Mouse (Mus musculus) naive thymus-derived CD4-positive, alpha-beta T cell, adult 2 months (primary cell): ENCODE measurements at regions not wholly inside any gene's neighbourhood (a gene's known extent, or its start where the extent isn't known, plus 50 kb on each side); places are given as distances from the start of the nearest gene placed in this dataset.
"Not testable (repeated sequence)": the region's sequence is repeated elsewhere in the genome, so short reads cannot be mapped to it uniquely, and the experiment has no call there.

Source experiments
- DNase-seq: peaks from one replicate; pipeline ENCODE4 v3.0.0-alpha.2; 2011; ENCODE audit warnings: low read depth

GRCm38 (mm10) chr14:9492228-9492627, 826.2 kb upstream of the 4930452B06Rik start:
- no peak for DNase-seq

GRCm38 (mm10) chr14:9488585-9488984, 822.5 kb upstream of the 4930452B06Rik start:
- DNase-seq, result no peak

DNA sequence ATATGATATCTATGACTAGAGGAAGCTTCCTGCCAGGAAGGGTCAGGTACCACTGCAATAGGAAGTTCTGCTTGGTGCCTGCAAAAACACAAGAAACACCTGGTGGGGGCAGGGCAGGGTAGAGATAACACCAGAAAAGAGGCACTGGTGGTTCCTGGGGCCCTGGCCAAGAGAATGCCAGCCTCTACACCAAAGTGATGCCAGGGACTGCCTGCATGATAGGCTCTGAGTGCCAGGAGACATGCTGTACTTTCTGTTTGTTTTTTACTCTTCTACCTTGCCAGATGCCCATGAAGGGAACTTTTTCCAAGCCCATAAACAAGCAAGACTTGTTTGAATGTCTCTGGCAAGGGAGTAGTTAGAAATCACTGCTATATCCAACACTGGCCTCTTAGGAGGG, 812.9 kb upstream of the 4930452B06Rik start:
- no peak for DNase-seq

GRCm38 (mm10) chr14:9475169-9475568, 809.1 kb upstream of the 4930452B06Rik start:
- DNase-seq, result no peak

DNA sequence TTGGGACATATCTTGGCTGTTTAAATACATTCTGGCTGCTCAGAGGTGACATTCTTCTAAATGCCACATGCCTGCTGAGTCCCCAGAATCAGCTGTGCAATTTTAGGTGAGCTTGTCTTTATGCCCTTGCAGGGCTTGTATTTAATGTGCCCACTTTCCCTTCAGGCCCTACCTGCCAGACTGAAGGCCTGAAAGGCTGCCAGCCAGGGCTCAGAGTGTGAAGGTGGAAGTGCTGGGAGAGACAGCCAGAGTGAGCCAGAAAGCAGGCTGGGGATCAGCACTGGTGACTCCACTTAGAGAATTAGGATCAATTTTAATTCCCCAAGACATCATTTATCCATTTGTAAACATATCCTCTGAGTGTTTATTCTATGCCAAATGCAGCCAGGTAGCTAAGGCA, 803.6 kb upstream of the 4930452B06Rik start:
- no peak for DNase-seq

DNA sequence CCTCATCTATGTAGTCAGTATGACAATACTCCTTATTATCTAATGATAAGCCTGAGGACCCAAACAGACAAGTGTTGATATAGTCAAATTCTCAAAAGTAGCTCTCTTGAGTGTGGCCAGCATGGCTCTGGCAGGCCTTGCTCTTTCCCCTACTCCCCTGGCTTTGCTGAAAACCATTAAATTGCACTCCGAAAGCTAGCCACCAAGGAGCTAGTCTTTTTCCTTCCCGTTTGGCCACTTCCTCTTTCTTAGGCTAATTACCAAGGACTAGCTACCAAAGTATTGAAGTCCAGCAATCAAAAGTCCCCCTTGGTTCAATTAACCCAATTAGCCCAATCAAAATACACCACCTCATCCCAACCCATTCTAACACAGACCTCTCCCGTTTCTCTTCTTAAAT, 802.6 kb upstream of the 4930452B06Rik start:
- no peak for DNase-seq

GRCm38 (mm10) chr14:9467690-9468458, 801.8 kb upstream of the 4930452B06Rik start:
- DNase-seq, result no peak

- DNase-seq, result no peak
Measured at GRCm38 (mm10) chr14:9460006-9460405, 794.0 kb upstream of the 4930452B06Rik start.

GRCm38 (mm10) chr14:9458856-9459255, 792.8 kb upstream of the 4930452B06Rik start:
- no peak for DNase-seq

DNA sequence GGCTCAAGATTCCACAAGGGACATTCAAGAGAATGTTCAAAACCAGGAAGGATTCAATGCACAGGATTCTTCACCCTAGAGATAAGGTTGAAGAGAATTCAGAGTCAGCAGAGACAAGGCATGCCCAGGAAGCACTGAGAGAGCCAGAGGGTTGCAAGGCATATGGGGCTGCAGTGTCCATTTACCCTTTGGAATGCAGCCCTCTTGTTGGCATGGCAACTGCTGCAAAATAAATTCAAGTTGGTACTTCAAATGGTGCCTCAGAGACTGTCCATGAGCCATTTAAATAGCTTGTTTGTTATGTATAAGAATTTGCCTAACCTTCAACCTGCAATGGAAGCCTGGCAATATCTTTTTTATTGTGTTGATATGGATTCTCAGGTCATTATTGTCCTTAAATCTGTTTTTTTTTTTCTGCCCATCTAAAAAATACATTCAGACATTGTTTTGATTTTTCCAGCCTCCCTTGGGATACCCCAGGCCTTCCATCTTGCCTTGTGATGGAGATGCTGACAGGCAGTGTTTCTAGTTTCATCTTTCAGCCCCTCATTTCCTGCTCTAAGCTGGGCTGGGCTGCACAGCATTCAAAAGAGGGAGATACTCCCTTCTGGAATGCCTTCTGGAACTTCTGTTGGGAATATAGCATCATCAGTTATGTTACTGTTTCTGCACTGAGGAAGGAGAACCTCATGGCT, 791.9 kb upstream of the 4930452B06Rik start:
- no peak for DNase-seq

- no peak for DNase-seq
Measured at GRCm38 (mm10) chr14:9455986-9456385, 789.9 kb upstream of the 4930452B06Rik start.

GRCm38 (mm10) chr14:9449942-9450341, 783.9 kb upstream of the 4930452B06Rik start:
- DNase-seq, result no peak

DNA sequence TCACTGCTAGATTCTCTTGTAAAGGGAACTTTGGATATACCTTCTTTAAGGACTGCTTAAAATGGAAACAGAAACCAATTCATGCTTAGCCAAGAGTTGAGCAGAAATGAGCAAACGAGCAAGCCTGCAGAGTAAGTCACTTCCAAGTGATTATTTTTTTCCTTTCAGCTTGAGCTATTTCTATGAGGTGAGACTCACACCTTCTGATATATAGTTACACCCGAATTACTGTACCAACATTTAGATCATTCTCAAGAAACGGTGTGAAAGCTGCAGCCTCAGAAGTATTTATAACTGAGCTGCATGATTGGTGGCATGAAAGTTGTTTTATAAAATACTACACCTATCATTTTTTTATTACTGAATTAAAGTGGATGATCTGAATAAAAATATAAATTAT, 771.9 kb upstream of the 4930452B06Rik start:
- no peak for DNase-seq

DNA sequence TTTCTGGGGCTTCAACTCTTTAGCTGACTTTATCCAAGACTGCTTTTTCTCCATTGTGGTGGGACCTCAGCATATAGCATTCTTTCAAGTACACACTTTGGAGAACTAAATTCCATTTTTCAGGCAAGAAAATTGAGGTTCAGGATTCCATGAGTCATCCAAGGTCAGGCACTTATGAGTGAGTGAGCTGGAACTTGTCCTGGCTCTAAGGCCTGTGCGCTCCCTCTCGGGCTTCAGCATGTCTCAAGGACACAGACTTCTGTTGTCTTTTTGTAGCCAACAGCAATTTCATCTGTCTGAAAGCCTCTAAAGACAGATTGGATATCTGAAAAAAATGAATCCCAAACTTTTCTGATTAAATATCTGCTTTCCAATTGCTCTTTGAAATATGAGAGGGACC, 769.1 kb upstream of the 4930452B06Rik start:
- no peak for DNase-seq

GRCm38 (mm10) chr14:9433081-9433590, 767.1 kb upstream of the 4930452B06Rik start:
- no peak for DNase-seq

DNA sequence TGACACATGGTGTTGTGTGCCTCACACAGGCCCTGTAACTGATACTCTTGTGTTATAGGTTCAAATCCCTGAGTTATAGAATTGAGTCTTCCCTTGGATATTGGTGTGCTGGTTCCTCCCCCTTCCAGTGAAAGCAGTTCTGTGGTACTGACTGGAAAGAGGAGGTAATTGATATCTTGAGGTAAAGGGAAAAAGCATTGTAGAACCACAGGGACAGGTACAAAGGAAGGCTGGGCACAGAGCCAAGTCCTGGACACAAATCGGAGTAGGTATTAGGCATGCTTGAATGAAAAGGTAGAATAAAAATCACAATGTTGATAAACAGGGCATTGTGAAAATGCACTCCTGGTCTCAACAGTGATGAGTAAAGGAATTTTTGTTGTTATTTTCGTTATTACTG, 765.8 kb upstream of the 4930452B06Rik start:
- no peak for DNase-seq

DNA sequence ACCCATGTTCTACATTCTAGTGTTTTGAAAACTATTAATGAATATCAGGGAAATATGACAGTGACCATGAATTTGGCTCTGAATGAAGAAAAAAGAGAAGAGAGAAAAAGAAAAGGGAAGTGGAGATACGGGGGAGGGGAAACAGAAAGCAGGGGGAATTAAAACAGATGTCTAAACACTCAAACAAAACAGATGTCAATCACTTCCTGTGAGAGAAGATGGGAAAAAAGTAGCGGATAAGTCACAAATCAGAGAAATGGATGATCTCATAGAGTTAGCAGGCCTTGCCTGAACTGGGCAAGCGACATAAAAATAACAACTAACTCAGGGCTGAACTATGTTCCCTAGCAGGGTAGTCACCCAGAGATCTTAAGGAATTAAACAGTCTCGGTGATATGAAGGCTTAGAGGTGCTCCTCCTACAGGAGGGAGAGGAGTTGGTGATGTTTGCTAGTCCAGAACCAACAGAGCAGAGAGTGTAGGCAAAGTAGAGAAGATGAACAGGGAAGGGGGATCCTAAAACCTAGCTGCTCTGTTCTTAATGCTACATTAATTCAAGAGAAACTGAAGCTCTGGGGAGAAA, 745.9 kb upstream of the 4930452B06Rik start:
- DNase-seq, result no peak

- no peak for DNase-seq
Measured at GRCm38 (mm10) chr14:9403688-9404087, 737.6 kb upstream of the 4930452B06Rik start.

DNA sequence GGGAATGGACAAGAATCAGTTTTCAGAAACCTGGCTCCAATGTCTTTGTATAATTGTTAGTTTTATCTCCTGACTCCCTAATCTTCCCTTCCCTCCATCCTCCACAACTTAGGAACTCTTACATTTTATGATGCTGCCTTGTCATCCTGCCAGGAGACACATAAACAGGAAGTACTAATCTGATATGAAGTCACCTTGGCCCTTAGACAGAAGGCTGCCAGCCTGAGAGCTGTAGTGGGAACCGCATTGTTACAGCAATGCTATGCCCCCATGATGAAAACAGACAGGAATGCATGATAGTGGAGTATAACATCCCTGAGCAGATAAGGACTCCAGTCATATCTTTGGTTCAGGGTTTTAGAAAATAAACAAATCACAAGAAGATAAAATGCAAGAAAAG, 734.8 kb upstream of the 4930452B06Rik start:
- DNase-seq, result no peak

DNA sequence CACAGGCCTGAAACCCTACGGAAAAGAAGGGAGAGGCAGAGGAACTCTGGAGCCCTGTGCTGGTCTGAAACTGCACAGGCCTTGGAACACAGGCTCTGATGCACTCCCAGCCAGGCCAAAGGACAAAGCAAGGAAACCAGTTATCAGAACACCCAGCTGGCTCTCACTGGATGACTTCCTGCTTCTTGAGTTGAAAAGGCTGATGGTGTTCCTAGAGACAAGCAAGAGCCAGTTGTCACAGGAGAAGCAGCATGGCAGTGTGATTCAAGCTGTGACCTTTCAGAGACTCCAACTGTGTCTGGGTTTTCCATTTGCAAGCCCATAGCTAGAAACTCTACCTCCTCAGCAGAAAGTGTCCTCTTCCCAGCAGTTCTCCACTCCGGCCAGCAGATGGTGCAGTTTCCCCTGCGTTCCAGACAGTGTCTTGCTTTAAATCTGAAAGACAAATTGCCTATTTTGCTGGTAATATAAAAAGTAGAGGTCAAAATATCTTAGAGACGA, 727.3 kb upstream of the 4930452B06Rik start:
- peak; percentile 19 for DNase-seq

DNA sequence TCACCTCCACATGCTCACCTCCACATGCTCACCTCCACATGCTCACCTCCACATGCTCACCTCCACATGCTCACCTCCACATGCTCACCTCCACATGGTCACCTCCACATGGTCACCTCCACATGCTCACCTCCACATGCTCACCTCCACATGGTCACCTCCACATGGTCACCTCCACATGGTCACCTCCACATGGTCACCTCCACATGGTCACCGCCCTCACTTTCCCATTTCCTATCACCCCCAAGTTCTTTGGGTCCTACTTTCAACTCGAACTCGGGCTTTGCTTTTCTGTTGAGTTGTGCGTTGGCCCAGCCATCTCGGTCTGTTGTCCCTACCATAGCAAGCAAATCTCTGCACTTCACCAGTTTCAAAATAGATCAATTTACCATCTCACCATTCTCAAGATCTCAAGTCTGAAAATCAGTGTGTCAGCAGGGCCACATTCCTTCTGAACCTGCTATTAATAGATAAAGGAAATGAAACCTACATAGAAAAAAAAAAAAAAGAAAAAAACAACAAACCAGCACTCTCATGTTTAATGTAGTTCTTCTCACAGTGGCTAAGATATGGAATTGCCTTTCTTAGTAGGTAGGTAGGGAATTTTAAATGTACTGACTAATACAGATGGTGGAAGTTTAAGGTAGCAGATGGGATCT, 724.0 kb upstream of the 4930452B06Rik start:
- not testable (repeated sequence) for DNase-seq

- no peak for DNase-seq
Measured at GRCm38 (mm10) chr14:9389180-9389579, 723.1 kb upstream of the 4930452B06Rik start.
